In the genomic region with DNA sequence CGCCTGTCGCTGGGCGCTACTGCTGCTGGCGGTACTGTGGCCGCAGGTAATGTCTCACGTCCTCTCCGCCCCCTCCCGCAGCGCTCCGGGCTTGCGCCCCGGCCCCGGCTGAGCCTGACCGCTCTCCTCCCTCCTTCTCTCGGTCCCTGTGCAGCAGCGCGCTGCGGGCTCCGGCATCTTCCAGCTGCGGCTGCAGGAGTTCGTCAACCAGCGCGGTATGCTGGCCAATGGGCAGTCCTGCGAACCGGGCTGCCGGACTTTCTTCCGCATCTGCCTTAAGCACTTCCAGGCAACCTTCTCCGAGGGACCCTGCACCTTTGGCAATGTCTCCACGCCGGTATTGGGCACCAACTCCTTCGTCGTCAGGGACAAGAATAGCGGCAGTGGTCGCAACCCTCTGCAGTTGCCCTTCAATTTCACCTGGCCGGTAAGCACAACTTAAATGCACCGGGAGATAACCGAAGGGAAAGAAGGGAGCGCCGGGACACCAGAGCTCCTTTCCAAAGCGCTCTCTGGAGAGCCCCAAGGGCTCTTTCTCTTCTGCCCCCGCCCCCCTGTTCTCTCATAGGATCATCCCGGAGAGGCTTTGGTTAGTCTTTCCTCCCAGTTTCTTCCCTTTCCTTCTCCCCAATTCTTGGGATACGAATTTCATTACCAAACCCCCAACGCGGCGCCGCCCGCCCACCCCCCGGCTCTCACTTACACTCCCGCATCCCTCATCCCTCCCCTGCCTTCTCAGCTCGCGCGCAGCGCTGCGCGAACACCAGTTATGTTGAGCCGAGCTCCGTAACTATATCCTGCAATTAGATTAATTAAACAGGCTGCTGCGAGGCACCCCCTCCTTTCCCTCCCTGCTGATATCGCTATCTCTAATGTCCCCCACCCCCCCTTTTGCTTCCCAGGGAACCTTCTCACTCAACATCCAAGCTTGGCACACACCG, we compare ENCODE assay signal across 8 mouse cellular contexts. TPM values are rescaled to one million over a fixed set of nuclear protein-coding genes. Genes with fewer than 3 reads are reported as not detected.
DNase-seq lines count a peak whose midpoint lies in the region; ATAC-seq and TF ChIP-seq lines count a peak whose summit lies in the region.

No protein-coding gene starts in this region.

- H3K9ac ChIP-seq in intestine, postnatal 0 days (ENCODE audit: low read depth, low read length) = peak overlapping the region; percentile 60
- H3K9ac ChIP-seq in midbrain, postnatal 0 days (replicated peaks; ENCODE audit: low read length, poor library complexity, severe bottlenecking) = peak overlapping the region; percentile 54

- 0 out of 2 replicates have a peak, but pooled peaks cover 5% of the 10 kb centered on the region for H3K4me1 ChIP-seq in embryonic fibroblast, embryonic 13.5 days (ENCODE audit: control insufficient read depth, insufficient read depth, low read length)
- peaks cover 13% of the 10 kb centered on the region for H3K4me1 ChIP-seq in intestine, postnatal 0 days (replicated peaks; ENCODE audit: control insufficient read depth, insufficient read depth, low read length)
- peaks cover 19% of the 10 kb centered on the region for H3K4me1 ChIP-seq in midbrain, postnatal 0 days (ENCODE audit: insufficient read depth, low read length)

- no peak for TF ChIP-seq POLR2A in embryonic fibroblast, embryonic 13.5 days (IDR thresholded peaks at IDR 0.05; ENCODE audit: low read depth, low read length)

- peak; percentile 38 to 43 for DNase-seq in cerebellum, postnatal 25 days
- DNase-seq in cerebellum, adult 8-10 months = no peak
- DNase-seq in CD4-positive, CD25-positive, alpha-beta regulatory T cell, adult 2 months (ENCODE audit: low read depth, low spot score) = peak; percentile 20
- DNase-seq in midbrain, postnatal 0 days (ENCODE audit: low spot score) = no peak
- DNase-seq in adrenal gland, postnatal 4 days (ENCODE audit: low spot score in 2 of 2) = no peak
- no peak for DNase-seq in right cerebral cortex, adult 18-20 months

- H3K36me3 ChIP-seq in intestine, postnatal 0 days (ENCODE audit: control insufficient read depth, insufficient read depth) = no peaks in the 10 kb centered on the region
- peaks cover 3% of the 10 kb centered on the region; the same call in 1 of the 2 replicates for H3K36me3 ChIP-seq in midbrain, postnatal 0 days (ENCODE audit: insufficient read depth, low read length)

- WGBS in intestine, postnatal 0 days = under 1% methylated on average over 61 of the region's 61 CpGs
- under 1% methylated on average over 59 of the region's 61 CpGs for WGBS in midbrain, postnatal 0 days

- H3K9me3 ChIP-seq in intestine, postnatal 0 days (ENCODE audit: control insufficient read depth) = no peaks in the 10 kb centered on the region
- H3K9me3 ChIP-seq in midbrain, postnatal 0 days (ENCODE audit: low read length) = no peaks in the 10 kb centered on the region

- no peak for ATAC-seq in intestine, postnatal 0 days
- no peak for ATAC-seq in midbrain, postnatal 0 days (ENCODE audit: low FRiP score)

- H3K4me3 ChIP-seq in embryonic fibroblast, embryonic 13.5 days (ENCODE audit: insufficient read depth, low read length) = peak overlapping the region; percentile 11
- peak overlapping the region; percentile 55 for H3K4me3 ChIP-seq in intestine, postnatal 0 days (ENCODE audit: low read depth, low read length)
- H3K4me3 ChIP-seq in midbrain, postnatal 0 days (ENCODE audit: low read depth, low read length) = peak overlapping the region; percentile 44

- H3K27ac ChIP-seq in embryonic fibroblast, embryonic 13.5 days (ENCODE audit: insufficient read depth, low read length) = no peak overlapping the region
- peak overlapping the region; percentile 71; the same call in 1 of the 2 replicates for H3K27ac ChIP-seq in intestine, postnatal 0 days (ENCODE audit: low read depth, low read length)
- no peak overlapping the region for H3K27ac ChIP-seq in midbrain, postnatal 0 days (ENCODE audit: low read depth, low read length)

- peaks cover 34% of the 10 kb centered on the region for H3K27me3 ChIP-seq in intestine, postnatal 0 days (replicated peaks; ENCODE audit: control insufficient read depth, insufficient read depth, low read length)
- H3K27me3 ChIP-seq in midbrain, postnatal 0 days (ENCODE audit: insufficient read depth, low read length) = peaks cover 73% of the 10 kb centered on the region

- H3K4me2 ChIP-seq in intestine, postnatal 0 days (replicated peaks; ENCODE audit: low read depth) = peak overlapping the region; percentile 98
- peak overlapping the region; percentile 99 for H3K4me2 ChIP-seq in midbrain, postnatal 0 days (ENCODE audit: low read depth, low read length, poor library complexity, severe bottlenecking)

- TF ChIP-seq CTCF in embryonic fibroblast, embryonic 13.5 days (IDR thresholded peaks at IDR 0.05; ENCODE audit: borderline replicate concordance, insufficient read depth, low read length) = no peak
- no peak for TF ChIP-seq CTCF in intestine, postnatal 0 days (IDR thresholded peaks at IDR 0.05; ENCODE audit: low read depth)
- no peak for TF ChIP-seq CTCF in midbrain, postnatal 0 days (IDR thresholded peaks at IDR 0.05)

RNA-seq across cellular contexts. Expression of a gene that starts 0.8 kb away (rescaled TPM):
- polyA plus RNA-seq in embryonic fibroblast, embryonic 13.5 days (2011; ENCODE audit: insufficient read length, low read depth, missing spikeins) = not detected in 2 replicates
- polyA plus RNA-seq in intestine, postnatal 0 days (2015; fragmentation: Nextera tagmentation; extraction: Ambion mirVana) = 3.7 and 4.1 TPM in 2 replicates
- 3.9 TPM in 2 replicates for total RNA-seq in midbrain, postnatal 0 days (2014; rRNA removed)
- 2.3 and 2.6 TPM in 2 replicates for polyA plus RNA-seq in midbrain, postnatal 0 days (2015; fragmentation: Nextera tagmentation; extraction: Ambion mirVana)
- total RNA-seq in adrenal gland, postnatal 4 days (2021) = 10 to 100 TPM; 13.8 to 15.0 TPM

RNA-seq across cellular contexts. Expression of a gene that starts 24.6 kb away (rescaled TPM):
- polyA plus RNA-seq in embryonic fibroblast, embryonic 13.5 days (2011; ENCODE audit: insufficient read length, low read depth, missing spikeins) = 34.5 and 58.5 TPM in 2 replicates
- polyA plus RNA-seq in intestine, postnatal 0 days (2015; fragmentation: Nextera tagmentation; extraction: Ambion mirVana) = 1.1 and 1.4 TPM in 2 replicates
- 9.5 and 18.7 TPM in 2 replicates for total RNA-seq in midbrain, postnatal 0 days (2014; rRNA removed)
- polyA plus RNA-seq in midbrain, postnatal 0 days (2015; fragmentation: Nextera tagmentation; extraction: Ambion mirVana) = 10.2 and 13.5 TPM in 2 replicates
- 1 to 10 TPM; 1.3 to 2.0 TPM for total RNA-seq in adrenal gland, postnatal 4 days (2021)

RNA-seq across cellular contexts. Expression of a gene that starts 37.9 kb away (rescaled TPM):
- 11.8 and 12.7 TPM in 2 replicates for polyA plus RNA-seq in embryonic fibroblast, embryonic 13.5 days (2011; ENCODE audit: insufficient read length, low read depth, missing spikeins)
- 21.8 and 24.3 TPM in 2 replicates for polyA plus RNA-seq in intestine, postnatal 0 days (2015; fragmentation: Nextera tagmentation; extraction: Ambion mirVana)
- total RNA-seq in midbrain, postnatal 0 days (2014; rRNA removed) = 30.1 and 36.9 TPM in 2 replicates
- 21.4 and 21.6 TPM in 2 replicates for polyA plus RNA-seq in midbrain, postnatal 0 days (2015; fragmentation: Nextera tagmentation; extraction: Ambion mirVana)
- 10 to 100 TPM; 24.3 to 24.4 TPM for total RNA-seq in adrenal gland, postnatal 4 days (2021)

RNA-seq across cellular contexts. Expression of a gene that starts 55.4 kb away (rescaled TPM):
- polyA plus RNA-seq in embryonic fibroblast, embryonic 13.5 days (2011; ENCODE audit: insufficient read length, low read depth, missing spikeins) = not detected in 2 replicates
- polyA plus RNA-seq in intestine, postnatal 0 days (2015; fragmentation: Nextera tagmentation; extraction: Ambion mirVana) = 1.3 TPM in 2 replicates
- total RNA-seq in midbrain, postnatal 0 days (2014; rRNA removed) = 24.5 and 32.7 TPM in 2 replicates
- 37.7 and 43.7 TPM in 2 replicates for polyA plus RNA-seq in midbrain, postnatal 0 days (2015; fragmentation: Nextera tagmentation; extraction: Ambion mirVana)
- total RNA-seq in adrenal gland, postnatal 4 days (2021) = under 1 TPM; 0.62 to 0.76 TPM

Comparison
In these comparisons a context has a peak if more than half of its experiments do, and no peak if none do; other contexts are left out.
1. DNase-seq: peak in cerebellum, postnatal 25 days (2 of 2) and CD4-positive, CD25-positive, alpha-beta regulatory T cell, adult 2 months (single experiment); none in cerebellum, adult 8-10 months (single experiment), midbrain, postnatal 0 days (single experiment), adrenal gland, postnatal 4 days (0 of 2) and right cerebral cortex, adult 18-20 months (single experiment).
2. Peak in every context shown above with its lines, with median percentiles within 50 percentile points of each other: H3K4me3 ChIP-seq.